Mouse (Mus musculus) forebrain, embryonic 16.5 days (tissue): Measurements from ENCODE around the gene Anapc11. TPM values are rescaled to one million over a fixed set of nuclear protein-coding genes. Genes with fewer than 3 reads are reported as not detected.
A peak's percentile ranks its signal among the peaks of the same experiment; 100 is the strongest.

Experiments
- ATAC-seq: fragments of 200-750 bp; cut with Nextera tagmentation; 2 replicates; pipeline ENCODE4 v1.8.0; 2017; ENCODE audit warnings: mild to moderate bottlenecking, moderate library complexity
- H3K27ac ChIP-seq: fragments of 300-500 bp; sonication (generic); 2 replicates; pipeline ENCODE4 v1.5.1; 2014; ENCODE audit warnings: low read length, control low read depth
- H3K27me3 ChIP-seq: fragments of 300-500 bp; sonication (generic); replicated peaks from 2 replicates; pipeline ENCODE4 v1.6.1; 2014; ENCODE audit warnings: low read length; ENCODE audit not compliant: control insufficient read depth, insufficient read depth
- H3K36me3 ChIP-seq: fragments of 300-500 bp; sonication (generic); 2 replicates; pipeline ENCODE4 v1.6.1; 2014; ENCODE audit not compliant: control insufficient read depth, insufficient read depth
- H3K4me1 ChIP-seq: fragments of 300-500 bp; sonication (generic); replicated peaks from 2 replicates; pipeline ENCODE4 v1.6.1; 2014; ENCODE audit warnings: low read length; ENCODE audit not compliant: control insufficient read depth, insufficient read depth
- H3K4me2 ChIP-seq: fragments of 300-500 bp; sonication (generic); 2 replicates; pipeline ENCODE4 v1.6.1; 2014; ENCODE audit warnings: mild to moderate bottlenecking, low read length, control low read depth
- H3K4me3 ChIP-seq: fragments of 300-500 bp; sonication (generic); replicated peaks from 2 replicates; pipeline ENCODE4 v1.5.1; 2014; ENCODE audit warnings: mild to moderate bottlenecking, low read length, control low read depth
- H3K9ac ChIP-seq: fragments of 300-500 bp; sonication (generic); replicated peaks from 2 replicates; pipeline ENCODE4 v1.6.1; 2014; ENCODE audit warnings: low read depth, low read length, control low read depth
- H3K9me3 ChIP-seq: fragments of 300-500 bp; sonication (generic); 2 replicates; pipeline ENCODE4 v1.6.1; 2016; ENCODE audit warnings: low read length; ENCODE audit not compliant: control insufficient read depth
- WGBS: fragments of 180-500 bp; shearing (Covaris S2); extraction: QIAGEN DNeasy Blood & Tissue Kit; methylation state at CpG from one replicate; pipeline ENCODE4 v1.1.7; 2014; 5-methylcytosine and 5-hydroxymethylcytosine counted together
- polyA plus RNA-seq: library from polyadenylated mRNA; unstranded; fragments of >200 nt; fragmentation: Nextera tagmentation; extraction: Ambion mirVana; gene quantifications from 2 replicates; pipeline ENCODE4 v1.2.1, GENCODE M21; 2015

The Anapc11 gene
- 178 and 192 TPM in 2 replicates for polyA plus RNA-seq

- peak within 1 kb of the TSS; percentile 93 for H3K4me3 ChIP-seq
- no peaks in the 10 kb centered on the region for H3K27me3 ChIP-seq
- ATAC-seq, result peak; percentile 100
- H3K9me3 ChIP-seq, result no peaks in the 10 kb centered on the region
- peak within 1 kb of the TSS; percentile 78 for H3K27ac ChIP-seq
- H3K36me3 ChIP-seq, result peaks cover 20% of the 10 kb centered on the region
- H3K4me1 ChIP-seq, result peaks cover 25% of the 10 kb centered on the region
- peak within 1 kb of the TSS; percentile 85 for H3K4me2 ChIP-seq
- H3K9ac ChIP-seq, result peak within 1 kb of the TSS; percentile 94
- WGBS, result under 1% methylated on average over 84 of the region's 88 CpGs
These were observed at the start of gene Anapc11, which contains the start of gene Alyref for GRCm38 (mm10) chr11:120598283-120598989. TSS of gene Anapc11 (plus strand) at chr11:120598421. TSS of gene Alyref (minus strand) at chr11:120598365.

DNA sequence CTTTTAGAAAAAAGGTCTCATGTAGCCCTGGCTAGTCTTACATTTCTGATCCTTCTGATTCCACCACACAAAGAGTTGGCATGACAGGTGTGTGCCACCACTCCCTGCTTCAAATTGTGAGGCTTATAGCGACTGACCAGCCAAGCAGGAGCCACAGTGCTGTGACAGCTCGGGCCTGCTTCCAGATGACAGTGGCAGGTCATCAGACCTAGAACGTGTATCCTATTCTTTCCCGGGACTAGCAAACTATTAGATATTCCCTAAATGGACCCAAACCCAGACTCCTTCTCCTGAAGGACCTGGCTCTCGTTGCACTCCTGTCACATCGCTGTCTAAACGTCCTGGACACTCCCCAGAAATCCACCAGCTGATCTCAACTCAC lies 49.4 kb upstream of the Anapc11 start:
- peak overlapping the region; percentile 86 for H3K9ac ChIP-seq
- H3K4me2 ChIP-seq, result peak overlapping the region; percentile 85
- H3K9me3 ChIP-seq, result no peaks in the 10 kb centered on the region
- H3K27me3 ChIP-seq, result no peaks in the 10 kb centered on the region
- H3K4me1 ChIP-seq, result peaks cover 23% of the 10 kb centered on the region
- H3K27ac ChIP-seq, result peak overlapping the region; percentile 67; the same call in 1 of the 2 replicates
- H3K4me3 ChIP-seq, result peak overlapping the region; percentile 72
- WGBS, result 23% methylated on average over 7 of the region's 7 CpGs
- no peak for ATAC-seq
- H3K36me3 ChIP-seq, result no peaks in the 10 kb centered on the region

GRCm38 (mm10) chr11:120549168-120549945 lies 48.9 kb upstream of the Anapc11 start, which contains the start of gene Mcrip1:
TSS of gene Mcrip1 (minus strand) at chr11:120549727.
- Histone ChIP-seq H3K4me3 (peak within 1 kb of the TSS; percentile 72), H3K4me2 (peak within 1 kb of the TSS; percentile 85)

GRCm38 (mm10) chr11:120549986-120550809 lies 48.0 kb upstream of the Anapc11 start:
- Histone ChIP-seq H3K27me3 (no peaks in the 10 kb centered on the region), H3K9ac (peak overlapping the region; percentile 86), H3K4me3 (peak overlapping the region; percentile 72), H3K4me2 (peak overlapping the region; percentile 78), H3K4me1 (peaks cover 23% of the 10 kb centered on the region), H3K36me3 (no peaks in the 10 kb centered on the region), H3K9me3 (no peaks in the 10 kb centered on the region), H3K27ac (0 out of 2 replicates have a peak overlapping the region, but pooled peaks have one; percentile 8)
- 72% methylated on average over 11 of the region's 11 CpGs for WGBS
- ATAC-seq, result peak; percentile 38

More at GRCm38 (mm10) chr11:120549168-120549945, 48.9 kb upstream of the Anapc11 start, which contains the start of gene Mcrip1:
- no peaks in the 10 kb centered on the region for H3K27me3 ChIP-seq
- H3K4me1 ChIP-seq, result peaks cover 23% of the 10 kb centered on the region
- peak within 1 kb of the TSS; percentile 86 for H3K9ac ChIP-seq
- H3K9me3 ChIP-seq, result no peaks in the 10 kb centered on the region
- H3K36me3 ChIP-seq, result no peaks in the 10 kb centered on the region
- under 1% methylated on average over 83 of the region's 87 CpGs for WGBS
- peak; percentile 93 for ATAC-seq
- H3K27ac ChIP-seq, result peak within 1 kb of the TSS; percentile 67

DNA sequence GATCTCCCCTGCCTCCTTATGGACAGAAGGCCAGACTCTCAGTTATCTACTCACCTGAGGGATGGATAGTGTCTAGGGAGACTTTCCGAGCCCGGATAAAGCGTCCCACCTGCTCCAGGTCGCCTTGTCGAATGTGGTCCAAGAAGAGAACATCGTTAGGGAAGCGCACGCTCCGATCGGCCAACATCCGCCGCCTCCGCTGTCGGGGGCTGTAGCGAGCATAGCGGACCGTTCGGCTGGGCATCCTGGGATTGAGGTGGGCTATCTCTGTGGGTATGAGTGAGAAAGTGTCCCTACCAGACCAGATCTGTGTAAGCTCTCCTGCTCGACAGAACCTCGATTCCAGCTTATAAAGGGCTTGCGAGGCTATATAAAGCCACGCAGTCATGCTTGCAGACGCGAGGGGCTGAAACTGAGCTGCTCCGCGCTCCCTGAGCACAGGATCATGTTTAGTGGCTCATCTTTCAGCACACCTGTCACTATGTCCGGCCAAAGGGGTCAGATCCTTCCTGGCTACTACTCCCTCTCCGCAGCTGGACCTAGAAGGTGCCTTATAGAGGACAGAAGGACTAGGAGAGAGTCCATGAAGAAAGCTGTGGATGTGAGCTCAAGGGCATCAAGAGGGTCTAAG lies 47.3 kb upstream of the Anapc11 start, which contains the start of gene Ppp1r27:
Gene Ppp1r27, minus strand, starts transcription at position 323 of the 631 bp plus-strand sequence.
- no peaks in the 10 kb centered on the region for H3K36me3 ChIP-seq

GRCm38 (mm10) chr11:120552736-120553135 lies 45.5 kb upstream of the Anapc11 start:
- H3K4me3 ChIP-seq, result no peak overlapping the region
- no peaks in the 10 kb centered on the region for H3K27me3 ChIP-seq
- WGBS, result 63% methylated on average over 5 of the region's 5 CpGs
- no peaks in the 10 kb centered on the region for H3K9me3 ChIP-seq
- ATAC-seq, result no peak
- no peak overlapping the region for H3K4me2 ChIP-seq
- H3K27ac ChIP-seq, result no peak overlapping the region
- H3K9ac ChIP-seq, result no peak overlapping the region
- no peaks in the 10 kb centered on the region for H3K36me3 ChIP-seq
- peaks cover 20% of the 10 kb centered on the region for H3K4me1 ChIP-seq

More for the DNA sequence above, 47.3 kb upstream of the Anapc11 start, which contains the start of gene Ppp1r27:
- no peak for ATAC-seq
- peak within 1 kb of the TSS; percentile 72 for H3K4me3 ChIP-seq
- no peaks in the 10 kb centered on the region for H3K27me3 ChIP-seq
- peak within 1 kb of the TSS; percentile 78 for H3K4me2 ChIP-seq
- H3K4me1 ChIP-seq, result peaks cover 23% of the 10 kb centered on the region
- no peaks in the 10 kb centered on the region for H3K9me3 ChIP-seq
- H3K9ac ChIP-seq, result peak within 1 kb of the TSS; percentile 86
- no peak within 1 kb of the TSS for H3K27ac ChIP-seq
- WGBS, result 94% methylated on average over 28 of the region's 28 CpGs

DNA sequence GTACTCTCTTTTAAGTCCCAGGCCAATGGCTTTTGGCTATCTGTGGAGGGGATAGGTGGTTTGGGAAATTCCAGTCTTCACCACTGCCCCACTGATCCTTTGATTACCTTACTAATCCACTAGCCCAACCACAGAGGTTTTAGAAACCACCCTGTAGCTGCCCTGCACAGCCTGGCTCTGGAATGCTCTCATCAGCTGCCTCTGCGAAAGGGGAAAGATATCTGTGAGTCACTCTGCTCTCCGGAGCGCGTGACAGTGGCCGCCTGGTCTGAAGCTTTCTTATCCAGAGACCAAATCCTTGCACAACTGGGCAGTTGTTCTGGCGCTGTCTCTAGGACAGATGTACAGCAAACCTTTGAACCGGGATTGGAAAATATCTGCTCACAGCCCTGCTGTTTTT lies 43.4 kb upstream of the Anapc11 start:
- Histone ChIP-seq H3K27ac (no peak overlapping the region), H3K36me3 (peaks cover 4% of the 10 kb centered on the region; the same call in 1 of the 2 replicates), H3K4me3 (no peak overlapping the region), H3K27me3 (no peaks in the 10 kb centered on the region), H3K4me1 (peaks cover 7% of the 10 kb centered on the region), H3K9ac (no peak overlapping the region), H3K4me2 (no peak overlapping the region), H3K9me3 (no peaks in the 10 kb centered on the region)
- no peak for ATAC-seq
- WGBS, result 79% methylated on average over 7 of the region's 7 CpGs

DNA sequence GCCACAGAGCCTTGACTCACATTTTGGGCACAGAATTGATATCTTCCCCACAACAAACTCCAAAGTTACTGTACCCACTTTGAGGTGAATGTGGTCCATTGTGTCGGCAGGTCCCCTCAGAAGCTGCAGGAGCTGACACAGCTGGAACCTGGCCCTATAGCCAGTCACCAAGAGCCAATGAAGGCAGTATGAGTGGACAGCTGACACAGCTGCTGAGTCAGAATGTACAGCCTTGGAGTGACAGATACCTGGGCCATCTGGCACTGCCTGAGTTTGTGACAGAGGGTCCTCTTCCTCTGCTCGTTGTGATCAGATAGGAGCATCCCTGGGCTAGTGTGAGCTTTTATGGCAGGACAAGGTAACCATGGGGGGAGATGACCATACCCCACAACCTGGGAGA lies 43.0 kb upstream of the Anapc11 start:
- WGBS, result 89% methylated on average over 2 of the region's 2 CpGs
- peaks cover 3% of the 10 kb centered on the region for H3K4me1 ChIP-seq
- peaks cover 4% of the 10 kb centered on the region for H3K36me3 ChIP-seq
- H3K9ac ChIP-seq, result no peak overlapping the region
- H3K27ac ChIP-seq, result no peak overlapping the region
- H3K9me3 ChIP-seq, result no peaks in the 10 kb centered on the region
- H3K4me3 ChIP-seq, result no peak overlapping the region
- no peaks in the 10 kb centered on the region for H3K27me3 ChIP-seq
- H3K4me2 ChIP-seq, result no peak overlapping the region
- ATAC-seq, result no peak
